Mouse (Mus musculus) liver, embryonic 14.5 days (tissue): ENCODE results near the gene Slc7a8. TPM values are rescaled to one million over a fixed set of nuclear protein-coding genes. Genes with fewer than 3 reads are reported as not detected.

Experiments
- ATAC-seq: fragments of 200-750 bp; cut with Nextera tagmentation; 2 replicates; pipeline ENCODE4 v1.8.0; 2017; ENCODE audit warnings: moderate number of reproducible peaks, mild to moderate bottlenecking, moderate library complexity; ENCODE audit not compliant: insufficient read depth
- DNase-seq, 3 experiments: peaks; one replicate each; pipeline ENCODE4 v3.0.0-alpha.2; 2012 to 2013; ENCODE audit warnings: low read depth in 3 of 3, low spot score in 3 of 3
- H3K27ac ChIP-seq: fragments of 300-500 bp; sonication (generic); 2 replicates; pipeline ENCODE4 v1.5.1; 2014; ENCODE audit warnings: moderate library complexity, mild to moderate bottlenecking, control low read depth, inconsistent platforms
- H3K27me3 ChIP-seq: fragments of 300-500 bp; sonication (generic); 2 replicates; pipeline ENCODE4 v1.6.1; 2014; ENCODE audit warnings: mild to moderate bottlenecking, low read length, moderate library complexity; ENCODE audit not compliant: control insufficient read depth, insufficient read depth
- H3K36me3 ChIP-seq: fragments of 300-500 bp; sonication (generic); replicated peaks from 2 replicates; pipeline ENCODE4 v1.6.1; 2014; ENCODE audit warnings: low read depth; ENCODE audit not compliant: control insufficient read depth, insufficient read depth
- H3K4me1 ChIP-seq, 2 experiments: fragments of 200-500 bp in 1 of 2; fragments of 300-500 bp in 1 of 2; sonication (generic) in 1 of 2; replicated peaks; 2 replicates each; pipeline ENCODE4 v1.6.1; 2012 to 2014; ENCODE audit warnings: antibody characterized with exemption in 1 of 2, inconsistent platforms in 1 of 2, low read length in 1 of 2; ENCODE audit not compliant: control insufficient read depth in 2 of 2, insufficient read depth in 2 of 2
- H3K4me2 ChIP-seq: fragments of 300-500 bp; sonication (generic); 2 replicates; pipeline ENCODE4 v1.6.1; 2014; ENCODE audit warnings: low read depth, mild to moderate bottlenecking, control low read depth, moderate library complexity
- H3K4me3 ChIP-seq, 2 experiments: fragments of 200-500 bp in 1 of 2; fragments of 300-500 bp in 1 of 2; sonication (generic) in 1 of 2; 2 replicates each; pipeline ENCODE4 v1.5.1; 2012 to 2014; ENCODE audit warnings: low read depth in 2 of 2, low read length in 2 of 2, mild to moderate bottlenecking in 2 of 2, control low read depth in 1 of 2, inconsistent platforms in 1 of 2, moderate library complexity in 1 of 2; ENCODE audit not compliant: insufficient read depth in 1 of 2
- H3K9ac ChIP-seq: fragments of 300-500 bp; sonication (generic); replicated peaks from 2 replicates; pipeline ENCODE4 v1.6.1; 2014; ENCODE audit warnings: mild to moderate bottlenecking, control low read depth, moderate library complexity
- H3K9me3 ChIP-seq: fragments of 300-500 bp; sonication (generic); 2 replicates; pipeline ENCODE4 v1.6.1; 2016; ENCODE audit warnings: low read length, mixed read lengths; ENCODE audit not compliant: control insufficient read depth
- CTCF ChIP-seq: IDR thresholded peaks from 2 replicates; pipeline ENCODE4 v1.5.1; 2016; ENCODE audit warnings: antibody characterized with exemption, low read depth, control low read depth
- EP300 ChIP-seq: IDR thresholded peaks from 2 replicates; pipeline ENCODE4 v1.6.1; 2016; ENCODE audit warnings: antibody characterized with exemption, low read depth
- WGBS: fragments of 180-500 bp; shearing (Covaris S2); extraction: QIAGEN DNeasy Blood & Tissue Kit; methylation state at CpG from one replicate; pipeline ENCODE4 v1.1.7; 2014; ENCODE audit not compliant: insufficient replicate concordance; 5-methylcytosine and 5-hydroxymethylcytosine counted together
- polyA plus RNA-seq, 2 experiments: library from polyadenylated mRNA; depleted of rRNA in 1 of 2; stranded (reverse) in 1 of 2; unstranded in 1 of 2; fragments of >200 nt; fragmentation: Nextera tagmentation in 1 of 2; extraction: Ambion mirVana in 1 of 2; gene quantifications; 2 replicates each; pipeline versions ENCODE4 v1.2.1 to v1.2.3; 2012 to 2014

The Slc7a8 gene
- polyA plus RNA-seq, 2 experiments: 3.3 to 3.7 TPM

DNA sequence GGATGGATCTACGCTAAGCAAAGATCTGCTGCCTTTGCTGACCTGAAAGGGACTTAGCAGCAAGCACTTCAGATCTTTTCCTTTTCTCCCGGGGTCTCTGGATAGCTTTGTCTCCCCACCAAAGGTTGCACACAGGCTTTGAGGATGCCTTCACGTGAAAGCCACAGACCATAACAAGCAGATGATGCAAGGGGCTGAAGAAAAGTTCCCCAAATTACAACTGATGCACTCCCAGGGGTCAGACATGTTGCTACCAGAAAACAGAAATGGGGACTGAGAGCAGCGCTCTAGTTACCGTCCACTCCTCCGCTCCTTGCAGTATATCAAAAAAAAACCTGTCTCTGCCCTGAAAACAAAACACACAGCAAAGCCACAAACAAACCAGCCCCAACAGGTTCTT is 10.4 kb upstream of the Slc7a8 start:
- Histone ChIP-seq H3K4me1 (peaks cover 0 to 5% of the 10 kb centered on the region in 2 experiments; a peak in 1 of 4 replicates), H3K4me2 (no peak overlapping the region), H3K9ac (no peak overlapping the region), H3K27me3 (no peaks in the 10 kb centered on the region), H3K9me3 (no peaks in the 10 kb centered on the region), H3K27ac (no peak overlapping the region), H3K36me3 (no peaks in the 10 kb centered on the region), H3K4me3 (no peak overlapping the region)
- no peak for DNase-seq
- 60% methylated on average over 6 of the region's 6 CpGs for WGBS
- ATAC-seq: no peak
- TF ChIP-seq CTCF: no peak
- TF ChIP-seq EP300: no peak

DNA sequence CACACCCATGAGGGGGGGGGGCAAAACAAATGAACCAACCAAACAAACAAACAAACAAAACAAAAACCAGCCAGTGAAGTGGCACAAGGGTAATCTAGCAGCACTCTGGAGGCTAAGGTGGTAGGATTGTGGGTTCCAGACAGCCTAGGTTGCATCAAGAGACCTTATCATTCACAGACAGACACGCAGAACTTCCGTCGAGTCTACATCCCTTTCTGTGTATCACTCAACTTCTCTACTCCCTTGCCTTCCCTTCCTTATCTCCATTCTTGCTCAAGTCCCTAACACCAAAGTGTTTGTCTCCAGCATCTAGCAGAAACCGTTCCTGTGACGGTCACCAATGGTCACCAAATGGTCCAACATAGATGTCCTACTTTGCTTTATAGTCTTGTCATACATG is 6.5 kb upstream of the Slc7a8 start:
- no peak overlapping the region for H3K9ac ChIP-seq
- DNase-seq: peak in 1 of 3 experiments; percentile 24

DNA sequence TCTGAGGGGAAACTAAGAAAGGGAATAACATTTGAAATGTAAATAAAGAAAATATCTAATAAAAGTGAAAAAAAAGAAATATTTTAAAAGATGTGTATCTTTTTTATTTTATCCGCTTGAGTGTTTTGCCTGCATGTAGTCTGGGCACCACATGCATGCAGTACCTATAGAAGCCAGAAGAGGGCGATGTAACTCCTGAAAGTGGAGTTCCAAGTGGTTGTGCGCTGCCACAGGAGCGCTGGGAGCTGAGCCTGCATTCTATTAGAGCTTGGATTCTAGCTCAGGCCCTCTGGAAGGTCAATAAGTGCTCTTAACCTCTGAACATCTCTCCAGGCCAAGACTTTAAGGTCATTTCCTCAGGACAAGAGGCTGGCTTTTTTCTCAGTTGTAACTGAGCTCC is 5.5 kb upstream of the Slc7a8 start:
- DNase-seq (no peak), ATAC-seq (no peak)
- Histone ChIP-seq H3K9me3 (no peaks in the 10 kb centered on the region), H3K4me1 (peaks cover 0 to 3% of the 10 kb centered on the region in 2 experiments; a peak in 1 of 4 replicates), H3K27me3 (peaks cover 13% of the 10 kb centered on the region), H3K4me3 (no peak overlapping the region), H3K27ac (no peak overlapping the region), H3K36me3 (no peaks in the 10 kb centered on the region), H3K9ac (no peak overlapping the region), H3K4me2 (no peak overlapping the region)
- WGBS: 52% methylated on average over 4 of the region's 4 CpGs
- TF ChIP-seq EP300: no peak
- TF ChIP-seq CTCF: peak; percentile 73

More for the DNA sequence above, 6.5 kb upstream of the Slc7a8 start:
- TF ChIP-seq EP300 (no peak), CTCF (no peak)
- Histone ChIP-seq H3K4me3 (no peak overlapping the region), H3K27me3 (peaks cover 4% of the 10 kb centered on the region; the same call in 1 of the 2 replicates), H3K9me3 (no peaks in the 10 kb centered on the region), H3K4me2 (no peak overlapping the region), H3K36me3 (no peaks in the 10 kb centered on the region), H3K27ac (no peak overlapping the region), H3K4me1 (peaks cover 0 to 3% of the 10 kb centered on the region in 2 experiments; a peak in 1 of 4 replicates)
- ATAC-seq: peak; percentile 51; the same call in 1 of the 2 replicates
- WGBS: 30% methylated on average over 5 of the region's 5 CpGs

DNA sequence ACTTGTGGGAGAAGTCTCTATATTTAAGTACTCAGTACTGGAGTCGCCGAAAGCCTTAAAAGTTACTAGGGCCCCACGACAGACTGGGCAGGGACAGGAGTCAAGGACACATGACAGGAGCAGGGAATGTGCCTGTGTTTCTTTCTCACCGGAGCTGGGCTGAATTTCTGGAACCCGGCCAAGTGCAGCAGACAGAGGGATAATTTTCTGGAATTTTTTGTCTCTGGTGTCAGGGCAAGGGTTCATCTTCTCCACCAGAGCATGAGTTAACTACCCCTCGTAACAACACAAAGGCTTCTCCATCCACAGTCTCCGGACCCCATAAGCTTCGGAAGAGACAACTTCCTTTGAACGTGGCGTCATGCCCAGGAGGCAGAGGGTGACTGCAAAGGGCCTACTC is 4.7 kb upstream of the Slc7a8 start:
- H3K27me3 ChIP-seq: peaks cover 21% of the 10 kb centered on the region
- H3K9ac ChIP-seq: no peak overlapping the region
- no peak for ATAC-seq
- H3K4me2 ChIP-seq: no peak overlapping the region
- whole genome bisulfite sequencing: 77% methylated on average over 10 of the region's 10 CpGs
- H3K9me3 ChIP-seq: no peaks in the 10 kb centered on the region
- DNase-seq: no peak
- no peak for TF ChIP-seq CTCF
- TF ChIP-seq EP300: no peak
- peaks cover 0 to 3% of the 10 kb centered on the region in 2 experiments; a peak in 1 of 4 replicates for H3K4me1 ChIP-seq
- no peak overlapping the region for H3K27ac ChIP-seq
- no peaks in the 10 kb centered on the region for H3K36me3 ChIP-seq
- no peak overlapping the region for H3K4me3 ChIP-seq

DNA sequence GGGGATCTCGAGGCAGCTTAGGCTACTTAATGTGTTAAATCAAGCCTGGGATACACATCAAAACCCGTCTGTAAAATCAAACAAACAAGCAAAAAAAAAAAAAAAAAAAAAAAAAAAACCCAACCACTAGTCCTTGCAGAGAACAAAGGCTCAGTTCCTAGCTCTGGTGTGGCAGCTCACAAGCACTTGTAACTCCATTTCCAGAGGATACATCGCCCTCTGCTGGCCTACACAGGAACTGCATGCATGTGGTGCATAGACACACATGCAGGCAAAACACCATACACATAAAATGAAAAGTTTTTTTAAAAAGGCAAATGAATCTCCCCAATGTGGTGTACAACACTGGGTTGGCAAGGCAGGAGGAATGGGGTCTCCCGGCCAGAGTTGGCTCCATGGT is 4.2 kb upstream of the Slc7a8 start:
- Histone ChIP-seq H3K4me2 (no peak overlapping the region), H3K9ac (no peak overlapping the region), H3K4me3 (no peak overlapping the region), H3K4me1 (peaks cover 0 to 3% of the 10 kb centered on the region in 2 experiments; a peak in 1 of 4 replicates), H3K27me3 (peaks cover 27% of the 10 kb centered on the region), H3K36me3 (no peaks in the 10 kb centered on the region), H3K9me3 (no peaks in the 10 kb centered on the region), H3K27ac (no peak overlapping the region)
- ATAC-seq (no peak), DNase-seq (peak; percentile 49 to 60 (median 52))
- 45% methylated on average over 4 of the region's 4 CpGs for WGBS
- TF ChIP-seq EP300 (no peak), CTCF (peak; percentile 90)
